Mouse (Mus musculus) heart, embryonic 14.5 days (tissue): ENCODE data around the gene Srp14. TPM values are rescaled to one million over a fixed set of nuclear protein-coding genes. Genes with fewer than 3 reads are reported as not detected.

Source experiments
- ATAC-seq: fragments of 200-750 bp; cut with Nextera tagmentation; 2 replicates; pipeline ENCODE4 v1.8.0; 2017; ENCODE audit warnings: low read depth, moderate TSS enrichment; ENCODE audit not compliant: insufficient number of reproducible peaks, insufficient read depth, low FRiP score
- H3K27ac ChIP-seq, 2 experiments: fragments of 200-500 bp in 1 of 2; fragments of 300-500 bp in 1 of 2; sonication (generic) in 1 of 2; replicated peaks in 1 of 2; 2 replicates each; pipeline ENCODE4 v1.5.1; 2012 to 2014; ENCODE audit warnings: low read depth in 2 of 2, low read length in 2 of 2, control low read depth in 1 of 2, mild to moderate bottlenecking in 1 of 2, mixed read lengths in 1 of 2; ENCODE audit not compliant: control insufficient read depth in 1 of 2, insufficient read depth in 1 of 2
- H3K27me3 ChIP-seq: fragments of 300-500 bp; sonication (generic); 2 replicates; pipeline ENCODE4 v1.6.1; 2014; ENCODE audit warnings: mild to moderate bottlenecking, low read length, control low read depth; ENCODE audit not compliant: control insufficient read depth, insufficient read depth
- H3K36me3 ChIP-seq: fragments of 300-500 bp; sonication (generic); 2 replicates; pipeline ENCODE4 v1.6.1; 2014; ENCODE audit warnings: mild to moderate bottlenecking, control low read depth, low read length, mixed read lengths; ENCODE audit not compliant: control insufficient read depth, insufficient read depth
- H3K4me1 ChIP-seq, 2 experiments: fragments of 200-500 bp in 1 of 2; fragments of 300-500 bp in 1 of 2; sonication (generic) in 1 of 2; 2 replicates each; pipeline ENCODE4 v1.6.1; 2012 to 2014; ENCODE audit warnings: low read length in 2 of 2, control low read depth in 1 of 2, mixed read lengths in 1 of 2; ENCODE audit not compliant: control insufficient read depth in 2 of 2, insufficient read depth in 2 of 2
- H3K4me2 ChIP-seq: fragments of 300-500 bp; sonication (generic); 2 replicates; pipeline ENCODE4 v1.6.1; 2014; ENCODE audit warnings: mild to moderate bottlenecking, low read length
- H3K4me3 ChIP-seq, 2 experiments: fragments of 200-500 bp in 1 of 2; fragments of 300-500 bp in 1 of 2; sonication (generic) in 1 of 2; 2 replicates each; pipeline ENCODE4 v1.5.1; 2012 to 2014; ENCODE audit warnings: low read length in 2 of 2, mild to moderate bottlenecking in 2 of 2, control low read depth in 1 of 2, low read depth in 1 of 2, moderate library complexity in 1 of 2; ENCODE audit not compliant: control insufficient read depth in 1 of 2, insufficient read depth in 1 of 2
- H3K9ac ChIP-seq: fragments of 300-500 bp; sonication (generic); 2 replicates; pipeline ENCODE4 v1.6.1; 2014; ENCODE audit warnings: mild to moderate bottlenecking, low read length
- H3K9me3 ChIP-seq: fragments of 300-500 bp; sonication (generic); 2 replicates; pipeline ENCODE4 v1.6.1; 2016; ENCODE audit warnings: low read length, control low read depth; ENCODE audit not compliant: control insufficient read depth
- WGBS: fragments of 180-500 bp; shearing (Covaris S2); extraction: QIAGEN DNeasy Blood & Tissue Kit; methylation state at CpG from one replicate; pipeline ENCODE4 v1.1.7; 2014; 5-methylcytosine and 5-hydroxymethylcytosine counted together
- polyA plus RNA-seq: library from polyadenylated mRNA; unstranded; fragments of >200 nt; fragmentation: Nextera tagmentation; extraction: Ambion mirVana; gene quantifications from 2 replicates; pipeline ENCODE4 v1.2.1, GENCODE M21; 2014

Gene Srp14
- polyA plus RNA-seq, 1 experiment from 2014 or later: 239 TPM

DNA sequence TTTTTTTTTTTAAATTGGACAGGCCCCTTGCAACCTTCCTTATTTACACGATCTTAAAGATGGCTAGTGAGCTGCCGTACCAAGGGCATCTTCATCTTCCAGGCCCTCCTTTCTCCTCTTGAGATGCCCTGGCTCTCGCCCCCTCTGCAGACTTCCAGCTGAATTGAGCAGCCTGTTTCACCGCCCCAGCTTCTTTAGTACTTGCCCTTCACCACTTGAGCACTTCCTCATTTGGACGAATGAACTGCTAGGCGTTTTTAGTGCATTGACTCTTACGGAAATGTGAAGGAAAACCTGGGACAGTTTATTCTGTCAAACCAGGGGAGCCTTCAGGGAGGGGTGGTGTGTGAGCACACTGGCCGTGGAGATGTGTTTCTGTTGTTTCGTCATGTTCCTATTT, 50.2 kb downstream of the Srp14 start:
- Histone ChIP-seq H3K9ac (no peak overlapping the region), H3K9me3 (no peaks in the 10 kb centered on the region), H3K4me2 (no peak overlapping the region), H3K4me1 (no peaks in the 10 kb centered on the region), H3K4me3 (no peak overlapping the region), H3K27me3 (no peaks in the 10 kb centered on the region), H3K36me3 (peaks cover 81% of the 10 kb centered on the region), H3K27ac (no peak overlapping the region)
- 82% methylated on average over 9 of the region's 9 CpGs for WGBS
- ATAC-seq: no peak

DNA sequence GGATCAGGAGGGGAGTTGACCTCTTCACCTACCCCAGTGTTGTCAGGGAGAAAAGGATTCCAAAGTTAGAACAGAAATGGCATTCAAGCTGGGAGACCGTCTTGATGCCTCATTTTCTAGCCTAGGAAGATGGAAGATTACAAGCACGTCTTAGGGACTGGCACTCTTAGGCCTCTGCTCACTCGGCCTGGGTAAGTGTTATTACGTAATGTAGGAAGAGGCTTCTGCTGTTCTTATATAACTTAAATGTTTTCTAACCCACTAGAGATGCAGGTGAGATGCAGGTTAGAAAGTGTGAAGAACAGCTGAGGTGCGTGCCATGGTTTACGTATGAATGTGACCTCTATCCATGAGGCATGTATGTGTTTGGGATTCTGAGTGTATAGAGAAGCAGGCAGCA, 51.2 kb downstream of the Srp14 start:
- Histone ChIP-seq H3K27me3 (no peaks in the 10 kb centered on the region), H3K36me3 (peaks cover 71% of the 10 kb centered on the region), H3K9ac (no peak overlapping the region), H3K27ac (no peak overlapping the region), H3K4me1 (no peaks in the 10 kb centered on the region), H3K4me2 (no peak overlapping the region), H3K4me3 (no peak overlapping the region), H3K9me3 (no peaks in the 10 kb centered on the region)
- no peak for ATAC-seq
- 88% methylated on average over 6 of the region's 6 CpGs for WGBS

Other genes with a start within 250 kb of the Srp14 start
- 0.12 and 0.42 TPM in 2 replicates for gene Fsip1, start 222.7 kb downstream of the Srp14 start, polyA plus RNA-seq
- gene Gpr176, start 106.3 kb downstream of the Srp14 start, polyA plus RNA-seq: 0.53 and 0.76 TPM in 2 replicates
- gene Eif2ak4, start 91.1 kb downstream of the Srp14 start, polyA plus RNA-seq: 6.7 and 8.2 TPM in 2 replicates
- gene Bmf, start 70.0 kb upstream of the Srp14 start, polyA plus RNA-seq: 2.1 and 6.3 TPM in 2 replicates
- gene Bub1b, start 118.5 kb upstream of the Srp14 start, polyA plus RNA-seq: 66.8 and 67.1 TPM in 2 replicates
- gene Pak6, start 183.6 kb upstream of the Srp14 start, polyA plus RNA-seq: 8.3 and 8.6 TPM in 2 replicates
- 2.1 and 3.0 TPM in 2 replicates for gene Ankrd63, start 224.3 kb upstream of the Srp14 start, polyA plus RNA-seq
- gene Plcb2, start 248.7 kb upstream of the Srp14 start, polyA plus RNA-seq: 2.0 and 2.6 TPM in 2 replicates